Mouse (Mus musculus) layer of hippocampus, adult 11-12 months (tissue): Measurements from ENCODE around the gene Son.

ENCODE experiments used
- DNase-seq: peaks from one replicate; pipeline ENCODE4 v3.0.0; 2022; ENCODE audit warnings: low spot score

Gene Son

GRCm38 (mm10) chr16:91647461-91648219 is at the start of gene Son:
Son (plus strand) TSS chr16:91647506.
- DNase-seq: peak; percentile 97

- peak; percentile 100 for DNase-seq
Observed at GRCm38 (mm10) chr16:91597672-91598010, 49.7 kb upstream of the Son start, which contains the start of gene Tmem50b. Tmem50b (minus strand) TSS chr16:91597800.

- DNase-seq: no peak
Observed at GRCm38 (mm10) chr16:91599242-91599641, 48.1 kb upstream of the Son start.

GRCm38 (mm10) chr16:91601081-91601480 is 46.2 kb upstream of the Son start:
- no peak for DNase-seq

GRCm38 (mm10) chr16:91601693-91602092 is 45.6 kb upstream of the Son start:
- no peak for DNase-seq

GRCm38 (mm10) chr16:91605156-91605555 is 42.1 kb upstream of the Son start:
- DNase-seq: no peak

GRCm38 (mm10) chr16:91606958-91607357 is 40.3 kb upstream of the Son start:
- no peak for DNase-seq

GRCm38 (mm10) chr16:91609501-91610245 is 37.6 kb upstream of the Son start:
- DNase-seq: no peak

- no peak for DNase-seq
Observed at GRCm38 (mm10) chr16:91611248-91611647, 36.1 kb upstream of the Son start.

GRCm38 (mm10) chr16:91612525-91612924 is 34.8 kb upstream of the Son start:
- no peak for DNase-seq

GRCm38 (mm10) chr16:91614552-91614951 is 32.8 kb upstream of the Son start:
- DNase-seq: no peak

GRCm38 (mm10) chr16:91618511-91619501 is 28.5 kb upstream of the Son start, which contains the start of gene Dnajc28:
Dnajc28 (minus strand) TSS chr16:91619026.
- DNase-seq: peak; percentile 84

- no peak for DNase-seq
Observed at GRCm38 (mm10) chr16:91620185-91620584, 27.1 kb upstream of the Son start.

GRCm38 (mm10) chr16:91620991-91621390 is 26.3 kb upstream of the Son start:
- DNase-seq: no peak

GRCm38 (mm10) chr16:91623074-91623473 is 24.2 kb upstream of the Son start:
- no peak for DNase-seq

GRCm38 (mm10) chr16:91627831-91628230 is 19.5 kb upstream of the Son start:
- no peak for DNase-seq

- no peak for DNase-seq
Observed at GRCm38 (mm10) chr16:91628673-91629072, 18.6 kb upstream of the Son start.

GRCm38 (mm10) chr16:91629749-91630148 is 17.6 kb upstream of the Son start:
- no peak for DNase-seq

GRCm38 (mm10) chr16:91630584-91630983 is 16.7 kb upstream of the Son start:
- no peak for DNase-seq

- DNase-seq: no peak
Observed at GRCm38 (mm10) chr16:91632439-91632838, 14.9 kb upstream of the Son start.

- no peak for DNase-seq
Observed at GRCm38 (mm10) chr16:91632940-91633339, 14.4 kb upstream of the Son start.

GRCm38 (mm10) chr16:91633641-91634040 is 13.7 kb upstream of the Son start:
- DNase-seq: no peak
